ENCODE assay signal across 8 mouse cellular contexts in the genomic region with DNA sequence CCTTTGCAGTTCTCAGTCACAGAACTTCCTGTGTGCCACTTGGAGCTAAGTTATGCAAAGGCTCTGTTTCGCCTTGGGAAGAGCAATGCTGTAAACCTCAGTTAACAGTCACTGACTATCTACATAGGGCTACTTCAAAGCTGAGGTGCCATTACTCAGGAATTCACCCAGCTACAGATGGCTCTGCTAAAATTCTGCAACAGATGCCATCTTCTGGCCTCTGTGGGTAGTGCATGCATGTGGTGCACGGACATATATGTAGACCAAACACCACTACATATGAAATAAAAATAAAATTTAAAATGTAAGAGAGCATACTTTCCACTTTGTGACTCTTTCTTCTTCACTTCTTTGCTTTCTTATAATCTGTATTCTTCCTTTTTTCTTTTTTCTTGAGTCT. TPM values are rescaled to one million over a fixed set of nuclear protein-coding genes. Genes with fewer than 3 reads are reported as not detected.
DNase-seq lines count a peak whose midpoint lies in the region; ATAC-seq and TF ChIP-seq lines count a peak whose summit lies in the region.
"Had no signal": no experiment of that assay in that cellular context is flagged by ENCODE, and none has a peak within 500 bp of the region (broad histone marks: within the 10 kb centered on the region; RNA-seq: fewer than 3 reads in every experiment).

No protein-coding gene starts in this region.

- TF ChIP-seq CTCF in C2C12 (IDR thresholded peaks at IDR 0.05; ENCODE audit: control insufficient read depth, insufficient read depth, insufficient read length), result peak; percentile 6
- 0 out of 2 replicates have a peak, but pooled peaks have one; percentile 24 for TF ChIP-seq CTCF in embryonic fibroblast, embryonic 13.5 days (IDR thresholded peaks at IDR 0.05; ENCODE audit: borderline replicate concordance, insufficient read depth, low read length)
- peak; percentile 65 for TF ChIP-seq CTCF in liver, embryonic 14.5 days (IDR thresholded peaks at IDR 0.05; ENCODE audit: low read depth)

- no peaks in the 10 kb centered on the region for H3K79me2 ChIP-seq in C2C12 (ENCODE audit: control insufficient read depth, insufficient read depth)

- H3K4me1 ChIP-seq in embryonic fibroblast, embryonic 13.5 days (ENCODE audit: control insufficient read depth, insufficient read depth, low read length), result no peaks in the 10 kb centered on the region
- H3K4me1 ChIP-seq in kidney, embryonic 16.5 days (ENCODE audit: insufficient read depth, low read length), result no peaks in the 10 kb centered on the region
- H3K4me1 ChIP-seq in liver, embryonic 14.5 days (replicated peaks; ENCODE audit: control insufficient read depth in 2 of 2, insufficient read depth in 2 of 2, low read length in 1 of 2), result no peaks in the 10 kb centered on the region
- H3K4me1 ChIP-seq: limb, embryonic 12.5 days had no signal

- no peak overlapping the region for H3ac ChIP-seq in C2C12 (ENCODE audit: control insufficient read depth, insufficient read length, low read depth)

- no peak overlapping the region for H3K9ac ChIP-seq in kidney, embryonic 16.5 days (replicated peaks; ENCODE audit: low read length)
- H3K9ac ChIP-seq in liver, embryonic 14.5 days (replicated peaks), result no peak overlapping the region
- H3K9ac ChIP-seq: limb, embryonic 12.5 days had no signal

- WGBS in kidney, embryonic 16.5 days, result 21% methylated on average over 2 of the region's 2 CpGs
- 17% methylated on average over 2 of the region's 2 CpGs for WGBS in liver, embryonic 14.5 days (ENCODE audit: insufficient replicate concordance)

- H3K9me3 ChIP-seq in kidney, embryonic 16.5 days (ENCODE audit: low read length), result 0 out of 2 replicates have a peak, but pooled peaks cover 2% of the 10 kb centered on the region
- H3K9me3 ChIP-seq in liver, embryonic 14.5 days (ENCODE audit: control insufficient read depth, low read length), result no peaks in the 10 kb centered on the region

- ATAC-seq in kidney, embryonic 16.5 days (ENCODE audit: low FRiP score, low TSS enrichment), result 0 out of 2 replicates have a peak, but pooled peaks have one; percentile 27
- ATAC-seq in liver, embryonic 14.5 days (ENCODE audit: insufficient read depth), result no peak

- no peaks in the 10 kb centered on the region for H3K36me3 ChIP-seq in C2C12 (ENCODE audit: control insufficient read depth, insufficient read depth)
- no peaks in the 10 kb centered on the region for H3K36me3 ChIP-seq in kidney, embryonic 16.5 days (ENCODE audit: insufficient read depth, low read length)
- H3K36me3 ChIP-seq in liver, embryonic 14.5 days (replicated peaks; ENCODE audit: control insufficient read depth, insufficient read depth, low read depth), result no peaks in the 10 kb centered on the region
- H3K36me3 ChIP-seq: limb, embryonic 12.5 days had no signal

- H3K4me3 ChIP-seq in C2C12 (ENCODE audit: insufficient read depth, poor library complexity, severe bottlenecking), result no peak overlapping the region
- H3K4me3 ChIP-seq in embryonic fibroblast, embryonic 13.5 days (ENCODE audit: insufficient read depth, low read length), result no peak overlapping the region
- no peak overlapping the region for H3K4me3 ChIP-seq in kidney, embryonic 16.5 days (ENCODE audit: low read length)
- H3K4me3 ChIP-seq in liver, embryonic 14.5 days (ENCODE audit: insufficient read depth in 1 of 2, low read depth in 2 of 2, low read length in 2 of 2), result no peak overlapping the region
- H3K4me3 ChIP-seq: limb, embryonic 12.5 days had no signal

- no peak overlapping the region for H3K4me2 ChIP-seq in kidney, embryonic 16.5 days (replicated peaks; ENCODE audit: low read depth, low read length)
- no peak overlapping the region for H3K4me2 ChIP-seq in liver, embryonic 14.5 days (ENCODE audit: low read depth)
- H3K4me2 ChIP-seq: limb, embryonic 12.5 days had no signal

- H3K79me3 ChIP-seq in C2C12 (ENCODE audit: low read depth), result no peaks in the 10 kb centered on the region

- no peak for TF ChIP-seq EP300 in liver, embryonic 14.5 days (IDR thresholded peaks at IDR 0.05; ENCODE audit: low read depth)

- TF ChIP-seq POLR2A in embryonic fibroblast, embryonic 13.5 days (IDR thresholded peaks at IDR 0.05; ENCODE audit: low read depth, low read length), result no peak

- no peak overlapping the region for H3K27ac ChIP-seq in embryonic fibroblast, embryonic 13.5 days (ENCODE audit: insufficient read depth, low read length)
- no peak overlapping the region for H3K27ac ChIP-seq in kidney, embryonic 16.5 days (ENCODE audit: low read length)
- no peak overlapping the region for H3K27ac ChIP-seq in liver, embryonic 14.5 days
- H3K27ac ChIP-seq: limb, embryonic 12.5 days had no signal

- H3K27me3 ChIP-seq in C2C12 (ENCODE audit: control insufficient read depth, insufficient read depth, insufficient read length), result no peaks in the 10 kb centered on the region
- no peaks in the 10 kb centered on the region for H3K27me3 ChIP-seq in kidney, embryonic 16.5 days (ENCODE audit: insufficient read depth, low read length)
- H3K27me3 ChIP-seq in liver, embryonic 14.5 days (ENCODE audit: control insufficient read depth, insufficient read depth, low read length), result no peaks in the 10 kb centered on the region
- H3K27me3 ChIP-seq: limb, embryonic 12.5 days had no signal

- DNase-seq in 3T3-L1 (ENCODE audit: low read depth, low spot score), result peak; percentile 86
- peak; percentile 58 to 65 for DNase-seq in adrenal gland, postnatal 36 days
- peak in 2 of 3 experiments; percentile 13 to 20 for DNase-seq in liver, embryonic 14.5 days (ENCODE audit: low read depth in 3 of 3, low spot score in 3 of 3)
- DNase-seq in right cerebral cortex, postnatal 25 days, result peak; percentile 48

TF ChIP-seq in C2C12, 6 proteins besides CTCF, POLR2A, EP300 and RAD21:
- TF ChIP-seq MAX (IDR thresholded peaks at IDR 0.05) (no peak), CEBPB (IDR thresholded peaks at IDR 0.05; ENCODE audit: low read depth) (no peak), USF1 (IDR thresholded peaks at IDR 0.05; ENCODE audit: low read depth) (no peak), MYOD1 (IDR thresholded peaks at IDR 0.05; ENCODE audit: control insufficient read depth, insufficient read length, low read depth) (no peak), MYOG (IDR thresholded peaks at IDR 0.05; ENCODE audit: control insufficient read depth, extremely low read depth, insufficient read length) (no peak), FOSL1 (IDR thresholded peaks at IDR 0.05; ENCODE audit: insufficient read depth, low read length, poor library complexity, severe bottlenecking) (no peak)

RNA-seq across cellular contexts. Expression of a gene that starts 15.2 kb away (rescaled TPM):
- not detected for polyA plus RNA-seq in C2C12 (2012; fragmentation: generic; extraction: Trizol)
- total RNA-seq in adrenal gland, postnatal 36 days (2021), result not detected
- not detected in 2 replicates for polyA plus RNA-seq in embryonic fibroblast, embryonic 13.5 days (2011; ENCODE audit: insufficient read length, low read depth, missing spikeins)
- not detected in 2 replicates for polyA plus RNA-seq in kidney, embryonic 16.5 days (2015; fragmentation: Nextera tagmentation; extraction: Ambion mirVana)
- not detected in 2 replicates for polyA plus RNA-seq in liver, embryonic 14.5 days (2012; rRNA removed)
- not detected in 2 replicates for polyA plus RNA-seq in liver, embryonic 14.5 days (2014; fragmentation: Nextera tagmentation; extraction: Ambion mirVana)
- polyA plus RNA-seq: limb, embryonic 12.5 days had no signal

RNA-seq across cellular contexts. Expression of a gene that starts 22.5 kb away (rescaled TPM):
- polyA plus RNA-seq in C2C12 (2012; fragmentation: generic; extraction: Trizol), result not detected
- not detected for total RNA-seq in adrenal gland, postnatal 36 days (2021)
- not detected in 2 replicates for polyA plus RNA-seq in embryonic fibroblast, embryonic 13.5 days (2011; ENCODE audit: insufficient read length, low read depth, missing spikeins)
- not detected in 2 replicates for polyA plus RNA-seq in kidney, embryonic 16.5 days (2015; fragmentation: Nextera tagmentation; extraction: Ambion mirVana)
- polyA plus RNA-seq in liver, embryonic 14.5 days (2012; rRNA removed), result not detected in 2 replicates
- polyA plus RNA-seq in liver, embryonic 14.5 days (2014; fragmentation: Nextera tagmentation; extraction: Ambion mirVana), result not detected in 2 replicates

RNA-seq across cellular contexts. Expression of a gene that starts 30.2 kb away (rescaled TPM):
- polyA plus RNA-seq in C2C12 (2012; fragmentation: generic; extraction: Trizol), result not detected
- not detected for total RNA-seq in adrenal gland, postnatal 36 days (2021)
- polyA plus RNA-seq in embryonic fibroblast, embryonic 13.5 days (2011; ENCODE audit: insufficient read length, low read depth, missing spikeins), result not detected in 2 replicates
- not detected in 2 replicates for polyA plus RNA-seq in kidney, embryonic 16.5 days (2015; fragmentation: Nextera tagmentation; extraction: Ambion mirVana)
- polyA plus RNA-seq in liver, embryonic 14.5 days (2012; rRNA removed), result not detected in 2 replicates
- polyA plus RNA-seq in liver, embryonic 14.5 days (2014; fragmentation: Nextera tagmentation; extraction: Ambion mirVana), result not detected in 2 replicates
- polyA plus RNA-seq: limb, embryonic 12.5 days had no signal

RNA-seq across cellular contexts. Expression of a gene that starts 43.3 kb away (rescaled TPM):
- polyA plus RNA-seq in C2C12 (2012; fragmentation: generic; extraction: Trizol), result not detected
- not detected for total RNA-seq in adrenal gland, postnatal 36 days (2021)
- polyA plus RNA-seq in embryonic fibroblast, embryonic 13.5 days (2011; ENCODE audit: insufficient read length, low read depth, missing spikeins), result not detected in 2 replicates
- not detected in 2 replicates for polyA plus RNA-seq in kidney, embryonic 16.5 days (2015; fragmentation: Nextera tagmentation; extraction: Ambion mirVana)
- polyA plus RNA-seq in liver, embryonic 14.5 days (2012; rRNA removed), result not detected in 2 replicates
- polyA plus RNA-seq in liver, embryonic 14.5 days (2014; fragmentation: Nextera tagmentation; extraction: Ambion mirVana), result not detected in 2 replicates
- polyA plus RNA-seq: limb, embryonic 12.5 days had no signal

Comparison
In these comparisons a context has a peak if more than half of its experiments do, and no peak if none do; other contexts are left out.
1. DNase-seq: peak in every context shown above with its lines; median percentile 86 in 3T3-L1; 62 in adrenal gland, postnatal 36 days; 48 in right cerebral cortex, postnatal 25 days; 16 in liver, embryonic 14.5 days.
2. CTCF ChIP-seq: peak in every context shown above with its lines; median percentile 65 in liver, embryonic 14.5 days; 24 in embryonic fibroblast, embryonic 13.5 days; 6 in C2C12.